Mouse (Mus musculus): ENCODE measurements around the gene Sp2.

DNA sequence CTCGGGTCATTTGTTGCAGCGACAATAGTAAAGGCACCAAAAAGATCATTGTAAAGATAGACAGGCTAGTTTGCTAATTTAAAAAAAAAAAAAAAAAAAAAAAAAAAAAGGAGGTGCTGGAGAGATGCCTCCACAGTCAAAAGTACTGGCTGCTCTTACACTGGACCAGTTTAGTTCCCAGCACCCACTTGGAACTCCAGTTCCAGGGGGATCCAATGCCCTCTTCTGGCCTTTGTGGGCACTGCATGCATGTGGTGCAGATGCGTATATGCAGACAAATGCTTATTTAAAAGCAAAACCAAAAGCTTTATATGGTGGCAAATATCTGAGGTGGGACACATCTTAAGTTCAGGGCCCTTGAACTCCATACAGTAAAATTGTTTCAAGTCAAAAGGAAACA is 32.0 kb downstream of the Sp2 start:
- TF ChIP-seq CTCF (IDR thresholded peaks at IDR 0.05; ENCODE audit: control insufficient read depth, insufficient read depth, insufficient read length) (no peak), MYOG (IDR thresholded peaks at IDR 0.05; ENCODE audit: control insufficient read depth, extremely low read depth, insufficient read length) (no peak), USF1 (IDR thresholded peaks at IDR 0.05; ENCODE audit: low read depth) (no peak), MAX (IDR thresholded peaks at IDR 0.05) (no peak), MYOD1 (IDR thresholded peaks at IDR 0.05; ENCODE audit: control insufficient read depth, insufficient read length, low read depth) (no peak), CEBPB (IDR thresholded peaks at IDR 0.05; ENCODE audit: low read depth) (no peak)

Measured in C2C12 (cell line).